Mouse (Mus musculus) retina, embryonic 14.5 days (tissue): ENCODE measurements at regions not wholly inside any gene's neighbourhood (a gene's known extent, or its start where the extent isn't known, plus 50 kb on each side); places are given as distances from the start of the nearest gene placed in this dataset.

Experiments used
- DNase-seq: peaks from one replicate; pipeline ENCODE4 v3.0.0-alpha.2; 2015; ENCODE audit warnings: low spot score

DNA sequence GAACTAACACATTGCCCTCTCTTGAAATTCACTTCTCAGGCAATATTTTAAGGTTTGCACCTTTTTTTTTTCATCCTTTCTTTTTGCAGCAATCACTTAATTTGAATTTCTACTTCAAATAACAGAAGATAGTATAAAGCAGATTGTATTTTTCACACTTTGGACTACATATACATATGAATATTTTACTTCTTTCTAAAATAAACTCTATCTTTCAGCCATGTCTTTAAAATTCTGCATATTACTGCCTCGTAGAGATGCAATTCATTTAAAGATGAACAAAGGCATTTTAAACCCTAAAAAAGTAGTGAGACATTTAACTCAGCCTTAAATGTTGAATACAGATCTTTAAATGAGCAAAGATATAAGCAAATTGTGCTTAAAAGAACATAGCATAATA, 739.1 kb upstream of the Cdh10 start:
- no peak for DNase-seq
